In the genomic region with DNA sequence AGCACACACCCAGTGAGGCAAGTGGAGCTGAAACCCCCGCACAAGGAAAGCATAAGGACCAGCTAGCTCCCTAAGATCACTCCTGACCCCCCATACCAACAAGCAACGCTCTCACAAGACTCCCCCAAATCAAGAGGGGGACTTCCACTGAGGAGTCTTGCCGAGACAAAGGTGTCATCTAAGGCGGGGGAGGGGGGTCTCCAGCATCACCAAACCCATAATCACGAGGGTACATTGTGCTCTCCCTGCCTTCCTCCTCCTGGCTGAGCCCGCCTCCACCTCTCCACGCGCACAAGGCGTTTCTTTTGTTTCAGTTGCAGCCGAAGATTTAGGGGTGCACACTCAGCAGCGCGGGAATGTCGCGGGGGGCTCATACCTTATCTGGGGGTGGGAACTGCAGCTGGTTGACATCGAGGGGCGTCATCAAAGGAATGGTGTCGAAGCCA, we compare ENCODE assay signal across 8 mouse cellular contexts. TPM values are rescaled to one million over a fixed set of nuclear protein-coding genes. Genes with fewer than 3 reads are reported as not detected.
DNase-seq lines count a peak whose midpoint lies in the region; ATAC-seq and TF ChIP-seq lines count a peak whose summit lies in the region.

No protein-coding gene starts in this region.

- H3K27me3 ChIP-seq in heart, adult 2 months (ENCODE audit: control insufficient read depth, insufficient read depth, low read length), result peaks cover 2% of the 10 kb centered on the region
- no peaks in the 10 kb centered on the region; the same call in none of the 2 replicates for H3K27me3 ChIP-seq in neural tube, embryonic 13.5 days

- no peaks in the 10 kb centered on the region for H3K9me3 ChIP-seq in neural tube, embryonic 13.5 days

- intact Hi-C loops in heart, adult 2 months (cut with DNase I), result no loop called here
- intact Hi-C loops in left cerebral cortex, postnatal 14 days (cut with DNase I), result no loop called here

- no peak for TF ChIP-seq POLR2A in heart, adult 2 months (IDR thresholded peaks at IDR 0.05; ENCODE audit: insufficient read depth, low read depth, low read length)

- TF ChIP-seq EP300 in heart, adult 2 months (IDR thresholded peaks at IDR 0.05; ENCODE audit: insufficient read depth, low read depth, low read length), result no peak

- H3K36me3 ChIP-seq in heart, adult 2 months (ENCODE audit: control insufficient read depth, insufficient read depth, low read length), result no peaks in the 10 kb centered on the region
- H3K36me3 ChIP-seq in neural tube, embryonic 13.5 days, result peaks cover 41% of the 10 kb centered on the region

- peak overlapping the region; percentile 84 for H3K4me2 ChIP-seq in neural tube, embryonic 13.5 days

- no peaks in the 10 kb centered on the region for H3K79me2 ChIP-seq in heart, adult 2 months (replicated peaks; ENCODE audit: control insufficient read depth, insufficient read depth, low read length)

- H3K4me1 ChIP-seq in heart, adult 2 months (ENCODE audit: control insufficient read depth, insufficient read depth, low read length), result no peaks in the 10 kb centered on the region
- H3K4me1 ChIP-seq in neural tube, embryonic 13.5 days (replicated peaks), result peaks cover 55% of the 10 kb centered on the region

- ATAC-seq in neural tube, embryonic 13.5 days (ENCODE audit: low read depth), result peak; percentile 67

- TF ChIP-seq CTCF in heart, adult 2 months (IDR thresholded peaks at IDR 0.05), result no peak

- no peak for DNase-seq in heart, adult 2 months
- no peak for DNase-seq in heart, adult 8-10 months (ENCODE audit: low spot score)
- DNase-seq in thymus, postnatal 14 days, result peak; percentile 12
- no peak for DNase-seq in thymus, postnatal 10 days (ENCODE audit: low spot score in 2 of 2)
- DNase-seq in left cerebral cortex, postnatal 14 days (ENCODE audit: low spot score in 2 of 2), result peak; percentile 64 to 80
- no peak for DNase-seq in spleen, postnatal 36 days (ENCODE audit: low spot score in 2 of 2)
- DNase-seq in adrenal gland, postnatal 14 days, result no peak

- H3K4me3 ChIP-seq in heart, adult 2 months, result peak overlapping the region; percentile 74
- H3K4me3 ChIP-seq in neural tube, embryonic 13.5 days, result peak overlapping the region; percentile 91

- H3K27ac ChIP-seq in heart, adult 2 months, result no peak overlapping the region
- H3K27ac ChIP-seq in neural tube, embryonic 13.5 days (replicated peaks), result peak overlapping the region; percentile 98

- H3K9ac ChIP-seq in heart, adult 2 months (ENCODE audit: low read depth, low read length), result peak overlapping the region; percentile 80
- peak overlapping the region; percentile 100 for H3K9ac ChIP-seq in neural tube, embryonic 13.5 days

- WGBS in heart, adult 2 months, result 8% methylated on average over 17 of the region's 17 CpGs
- WGBS in neural tube, embryonic 13.5 days, result 3% methylated on average over 17 of the region's 17 CpGs

RNA-seq across cellular contexts. Expression of a gene that starts 1.2 kb away (rescaled TPM):
- 1 to 10 TPM; 6.8 to 7.8 TPM for total RNA-seq in heart, adult 2 months (2021)
- polyA plus RNA-seq in heart, adult 2 months (2012; rRNA removed), result 9.7 and 12.5 TPM in 2 replicates
- 1 to 10 TPM; 7.0 to 9.4 (median 8.0) TPM for total RNA-seq in heart, adult 8-10 months (2022)
- total RNA-seq in left cerebral cortex, postnatal 14 days (2021), result 100 to 1,000 TPM; 562 to 601 TPM
- 976 and 984 TPM in 2 replicates for polyA plus RNA-seq in neural tube, embryonic 13.5 days (2015; fragmentation: Nextera tagmentation; extraction: Ambion mirVana)
- 61.9 and 83.1 TPM in 2 replicates for total RNA-seq in adrenal gland, postnatal 14 days (2021)

Comparison
In these comparisons a context has a peak if more than half of its experiments do, and no peak if none do; other contexts are left out.
1. DNase-seq: peak in thymus, postnatal 14 days (single experiment) and left cerebral cortex, postnatal 14 days (2 of 2); none in heart, adult 2 months (0 of 2), heart, adult 8-10 months (single experiment), thymus, postnatal 10 days (0 of 2), spleen, postnatal 36 days (0 of 2) and adrenal gland, postnatal 14 days (single experiment).